Mouse (Mus musculus) urinary bladder, adult 18-20 months (tissue): Measurements from ENCODE around the gene Entpd7.

Experiments used
- DNase-seq, 2 experiments: peaks; one replicate each; pipeline ENCODE4 v3.0.0; 2022; ENCODE audit warnings: low spot score in 2 of 2, mixed read lengths in 2 of 2

Entpd7 gene

GRCm38 (mm10) chr19:43724194-43724593, 34.7 kb downstream of the Entpd7 start:
- DNase-seq = no peak

DNA sequence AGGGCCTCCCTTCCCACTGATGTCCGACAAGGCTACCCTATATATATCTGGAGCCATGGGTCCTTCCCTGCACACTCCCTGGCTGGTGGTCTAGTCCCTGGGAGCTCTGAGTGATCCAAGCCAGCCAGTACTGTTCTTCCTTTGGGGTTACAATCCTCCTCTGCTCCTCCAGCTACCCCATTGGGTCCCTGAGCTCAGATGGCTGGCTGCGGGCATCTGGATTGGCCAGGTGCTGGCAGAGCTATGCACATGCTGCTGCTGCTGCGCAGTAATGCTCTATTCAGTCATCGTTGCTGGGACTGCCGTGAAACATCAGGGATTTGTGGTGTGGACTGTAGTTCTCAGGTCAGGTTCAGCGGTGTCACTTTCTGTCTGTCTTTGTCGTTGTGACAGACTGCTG, 35.3 kb downstream of the Entpd7 start:
- DNase-seq = no peak

DNA sequence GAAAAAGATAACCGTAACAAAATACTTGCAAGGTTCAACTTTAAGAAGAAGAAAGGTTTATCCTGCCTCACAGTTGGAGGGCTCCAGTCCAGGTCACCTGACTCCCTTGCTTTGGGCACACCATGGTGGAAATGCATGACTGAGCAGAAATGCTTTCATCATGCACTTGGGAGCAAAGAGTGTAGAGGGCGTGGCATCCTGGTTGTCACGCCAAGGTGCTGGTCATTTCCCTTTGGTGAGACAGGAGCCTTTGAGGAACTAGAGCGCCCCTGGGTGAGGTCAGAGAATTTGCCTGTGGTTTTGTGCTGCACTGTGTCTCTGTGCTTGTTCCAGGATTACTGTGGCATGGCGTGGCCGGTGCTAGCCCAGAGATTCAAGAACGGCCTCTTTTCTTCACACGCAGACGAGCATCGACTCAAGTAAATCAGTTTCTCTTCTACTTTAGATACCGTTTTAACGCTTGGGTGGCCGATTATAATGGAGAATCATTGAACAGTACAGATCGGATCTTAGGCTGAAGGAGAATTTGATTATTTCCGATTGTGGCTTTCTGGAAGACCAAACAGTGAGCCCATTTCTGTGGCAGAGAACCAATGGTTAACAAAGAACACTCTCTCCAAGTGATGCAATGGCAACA, 37.2 kb downstream of the Entpd7 start:
- DNase-seq = no peak

GRCm38 (mm10) chr19:43729296-43730036, 40.0 kb downstream of the Entpd7 start:
- DNase-seq = no peak

DNA sequence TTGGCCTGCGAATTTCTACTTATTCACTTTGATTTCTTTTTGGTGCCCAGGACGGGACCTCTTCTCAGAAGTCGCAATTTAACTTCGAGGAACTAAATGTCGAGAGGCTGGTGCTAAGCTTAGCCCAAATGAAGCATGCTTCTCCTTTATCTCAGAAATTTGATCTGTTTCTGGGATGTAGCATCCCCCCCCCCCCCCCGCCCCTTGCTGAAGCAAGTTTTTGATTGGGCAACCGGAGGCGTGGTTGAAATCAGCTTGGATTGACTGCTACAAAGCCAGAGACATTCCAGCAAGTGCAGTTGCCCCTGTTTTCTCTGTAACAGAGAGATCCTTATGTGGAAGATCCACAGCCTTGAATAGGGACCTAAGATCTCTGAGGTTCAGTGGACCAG, 40.6 kb downstream of the Entpd7 start:
- no peak for DNase-seq

- no peak for DNase-seq
Measured at GRCm38 (mm10) chr19:43731157-43731556, 41.7 kb downstream of the Entpd7 start.

DNA sequence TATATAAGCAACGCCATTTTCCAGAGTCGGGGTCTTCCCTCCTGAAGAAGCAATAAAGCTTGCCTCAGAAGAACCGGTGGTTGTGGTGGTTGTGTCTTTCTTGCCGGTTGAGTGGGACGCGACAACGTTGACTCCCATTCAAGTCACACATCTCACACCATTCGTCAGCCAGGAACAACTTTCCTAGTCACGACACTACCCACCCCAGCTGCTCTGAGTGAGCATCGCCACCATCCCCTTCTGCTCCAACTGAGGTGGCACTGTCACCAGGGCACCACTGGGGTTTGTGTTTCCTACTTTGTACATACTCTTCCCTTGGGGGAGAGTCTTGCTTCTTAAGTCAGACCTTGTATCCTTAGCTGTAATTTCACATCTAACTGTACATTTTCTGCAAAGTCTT, 48.9 kb downstream of the Entpd7 start:
- no peak for DNase-seq

DNA sequence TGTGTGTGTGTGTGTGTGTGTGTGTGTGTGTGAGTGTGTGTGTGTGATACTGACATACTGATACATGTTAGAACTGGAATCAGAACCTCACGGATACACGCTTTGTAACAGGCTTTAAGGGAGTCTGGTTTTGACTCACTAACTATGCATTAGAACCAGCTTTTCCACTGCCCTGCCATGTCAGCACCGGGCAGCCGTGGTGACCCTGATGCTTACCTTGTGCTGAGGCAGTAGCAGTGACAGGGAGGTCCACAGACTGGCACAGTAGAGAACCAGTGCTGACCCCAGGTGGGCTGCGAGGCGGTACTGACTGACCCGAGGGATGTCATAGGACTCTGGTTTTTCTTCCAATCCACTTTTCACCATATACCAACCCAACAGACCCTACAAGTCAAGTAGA, 53.9 kb downstream of the Entpd7 start:
- DNase-seq = no peak

- no peak for DNase-seq
Measured at GRCm38 (mm10) chr19:43745740-43746139, 56.3 kb downstream of the Entpd7 start.

DNA sequence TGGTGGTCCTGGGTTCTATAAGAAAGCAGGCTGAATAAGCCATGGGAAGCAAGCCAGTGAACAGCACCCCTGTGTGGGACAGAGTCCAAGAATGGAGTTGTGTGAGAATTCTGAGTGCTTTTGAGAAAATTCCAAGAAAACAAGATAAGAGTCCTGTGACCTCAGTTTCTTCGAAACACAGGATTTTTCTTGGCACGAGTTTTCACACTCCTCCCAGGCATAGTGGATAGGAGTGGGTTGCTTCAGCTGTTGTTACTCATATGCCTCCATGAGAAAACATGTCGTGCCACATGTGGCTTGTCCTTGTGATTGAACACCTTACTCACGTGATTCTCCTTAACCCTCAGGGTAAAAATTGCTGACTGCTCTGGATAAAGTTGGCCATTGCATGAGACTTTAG, 58.4 kb downstream of the Entpd7 start:
- DNase-seq = no peak

DNA sequence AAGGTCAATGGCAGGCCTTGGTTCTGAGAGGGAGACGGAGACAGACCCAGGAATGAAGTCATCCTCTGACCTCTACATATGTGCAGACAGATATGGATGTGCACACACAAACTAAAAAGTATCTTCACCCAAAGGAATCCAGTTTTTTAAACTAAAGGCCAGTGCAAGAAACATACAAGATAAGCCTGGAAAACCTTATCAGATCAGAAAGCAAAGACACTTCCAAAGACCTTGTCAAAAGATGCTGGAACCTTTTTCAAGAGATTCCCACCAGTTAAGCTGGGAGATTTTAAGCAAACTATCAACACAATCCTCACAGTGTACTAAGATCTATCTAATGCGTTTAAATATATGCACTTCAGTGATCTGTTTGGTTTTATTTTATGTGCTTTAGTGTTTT, 60.5 kb downstream of the Entpd7 start:
- no peak for DNase-seq

GRCm38 (mm10) chr19:43752489-43753225, 63.2 kb downstream of the Entpd7 start, which contains the start of the genes Cutc and Cox15:
Gene Cutc, plus strand, starts transcription at chr19:43752996.
Gene Cox15, minus strand, starts transcription at chr19:43753000.
- peak; percentile 94 to 98 for DNase-seq

DNA sequence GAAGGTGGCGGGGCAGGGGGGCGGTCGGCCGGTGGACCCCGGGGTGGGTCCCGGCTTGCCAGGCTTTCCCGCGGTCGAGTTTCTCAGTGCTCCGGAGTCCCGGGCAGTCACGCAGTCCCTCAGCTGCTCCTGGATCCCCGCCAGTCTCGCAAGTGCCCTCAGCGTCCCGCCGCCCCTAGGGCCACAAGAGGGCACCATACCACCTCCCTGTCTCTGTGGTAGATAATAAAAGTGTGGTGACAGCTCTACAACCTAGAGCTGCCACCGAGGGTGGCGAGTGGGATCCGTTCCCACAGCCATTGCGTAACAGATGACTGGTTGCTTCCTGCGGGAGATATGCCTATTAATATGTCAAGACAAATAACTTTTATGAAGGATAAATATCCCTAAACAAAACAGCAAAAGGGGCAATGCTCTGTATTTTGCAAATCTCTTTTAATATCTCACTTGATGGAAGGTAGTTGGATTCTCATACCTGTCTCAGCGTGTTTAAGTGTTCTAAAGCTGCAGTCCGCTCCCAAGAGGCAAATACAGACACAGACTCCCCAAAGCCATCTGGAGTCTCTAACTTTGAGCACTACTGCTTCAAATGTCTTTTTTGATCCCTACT, 63.9 kb downstream of the Entpd7 start:
- DNase-seq = peak; percentile 80 to 84

- no peak for DNase-seq
Measured at GRCm38 (mm10) chr19:43754237-43754636, 64.8 kb downstream of the Entpd7 start.

DNA sequence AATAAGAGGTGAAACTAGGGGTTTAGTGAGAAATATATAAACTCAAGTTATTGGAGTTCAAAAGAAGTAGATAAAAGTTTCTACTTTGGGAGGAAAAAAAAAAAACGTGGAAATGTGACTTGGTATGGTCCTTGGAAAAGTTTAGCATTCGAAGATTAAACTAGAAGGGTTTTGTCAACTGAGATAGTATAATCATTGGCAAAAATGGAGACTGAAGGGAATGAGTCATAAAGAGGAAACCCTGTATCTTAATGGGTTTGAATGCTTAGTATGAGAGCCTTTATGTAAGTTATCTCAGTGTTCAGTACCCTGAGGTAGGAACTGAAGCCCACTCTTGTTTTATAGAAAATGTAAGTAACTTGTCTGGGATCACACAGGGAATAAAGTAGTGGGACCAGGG, 65.4 kb downstream of the Entpd7 start:
- no peak for DNase-seq

GRCm38 (mm10) chr19:43760504-43760903, 71.0 kb downstream of the Entpd7 start:
- peak in 1 of 2 experiments; percentile 57 for DNase-seq

DNA sequence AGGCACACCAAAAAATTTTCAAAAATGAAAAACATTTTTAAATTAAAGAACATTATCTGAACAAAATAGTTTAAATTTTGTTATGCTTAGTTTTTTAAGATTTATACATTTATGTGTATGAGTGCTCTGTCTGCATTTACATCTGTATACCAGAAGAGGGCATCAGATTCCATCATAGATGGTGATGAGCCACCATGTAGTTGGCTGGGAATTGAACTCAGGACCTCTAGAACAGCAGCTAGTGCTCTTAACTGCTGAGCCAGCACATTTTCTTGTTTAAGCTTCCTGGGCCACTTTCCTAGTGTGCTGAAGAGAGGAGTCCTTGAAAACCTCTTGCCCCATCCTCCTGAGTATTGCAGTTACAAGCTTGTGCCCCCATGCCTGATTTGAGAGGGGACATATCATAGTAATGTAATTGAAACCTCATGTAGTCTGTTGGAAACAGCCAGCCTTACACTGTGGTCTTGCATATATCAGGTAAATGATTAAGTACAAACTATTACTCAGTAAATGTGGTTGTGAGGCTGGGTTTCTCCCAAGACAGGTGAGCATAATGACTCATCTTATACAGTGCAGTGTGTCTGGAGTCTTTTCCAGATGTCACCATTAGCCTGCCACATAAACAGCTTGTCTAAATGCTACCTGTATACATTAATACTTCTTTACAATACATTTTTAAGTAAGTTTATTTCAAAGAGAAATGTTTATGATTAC, 72.2 kb downstream of the Entpd7 start:
- no peak for DNase-seq

- DNase-seq = no peak
Measured at GRCm38 (mm10) chr19:43762410-43762809, 72.9 kb downstream of the Entpd7 start.

- no peak for DNase-seq
Measured at GRCm38 (mm10) chr19:43766451-43766850, 77.0 kb downstream of the Entpd7 start.

DNA sequence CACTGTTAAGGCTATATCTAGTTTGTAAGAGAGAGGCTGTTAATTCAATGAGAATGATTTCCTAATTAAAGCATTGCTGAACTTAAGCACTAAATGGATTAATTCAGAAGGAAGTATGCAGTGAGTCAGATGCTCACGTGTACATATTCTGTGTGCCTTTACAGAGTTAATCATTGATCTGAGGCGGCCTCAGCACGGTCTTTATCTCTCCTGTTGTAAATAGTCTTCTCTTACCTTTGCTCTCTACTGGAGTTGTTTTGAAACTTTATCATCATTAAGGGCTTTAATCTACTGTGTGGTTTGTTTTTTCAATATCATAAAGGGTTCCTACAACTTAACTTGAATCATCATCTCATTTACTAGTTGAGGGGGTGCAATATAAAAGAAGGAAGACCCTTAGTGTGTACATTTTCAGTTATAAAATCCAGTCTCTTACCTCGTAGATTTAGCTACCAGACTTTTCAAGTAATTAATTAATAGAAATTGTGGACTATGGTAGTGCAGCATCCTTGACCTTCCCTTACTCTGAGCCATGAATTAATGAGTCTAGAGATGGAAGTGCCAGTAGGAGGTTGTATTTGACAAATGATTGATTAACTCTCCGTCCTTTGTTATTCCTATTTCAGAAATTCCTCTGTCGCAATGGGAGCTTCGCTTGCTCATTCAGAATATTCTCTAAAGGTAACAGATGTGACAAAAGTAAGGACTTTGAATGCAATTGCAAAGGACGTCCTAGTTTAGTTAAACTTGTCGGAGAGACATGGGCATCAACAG, 78.3 kb downstream of the Entpd7 start:
- peak in 1 of 2 experiments; percentile 21 for DNase-seq
